Mouse (Mus musculus): ENCODE results near the gene Chml. TPM values are rescaled to one million over a fixed set of nuclear protein-coding genes. Genes with fewer than 3 reads are reported as not detected.

Chml gene
- polyA plus RNA-seq (2015; fragmentation: Nextera tagmentation; extraction: Ambion mirVana), result 3.5 and 3.7 TPM in 2 replicates

DNA sequence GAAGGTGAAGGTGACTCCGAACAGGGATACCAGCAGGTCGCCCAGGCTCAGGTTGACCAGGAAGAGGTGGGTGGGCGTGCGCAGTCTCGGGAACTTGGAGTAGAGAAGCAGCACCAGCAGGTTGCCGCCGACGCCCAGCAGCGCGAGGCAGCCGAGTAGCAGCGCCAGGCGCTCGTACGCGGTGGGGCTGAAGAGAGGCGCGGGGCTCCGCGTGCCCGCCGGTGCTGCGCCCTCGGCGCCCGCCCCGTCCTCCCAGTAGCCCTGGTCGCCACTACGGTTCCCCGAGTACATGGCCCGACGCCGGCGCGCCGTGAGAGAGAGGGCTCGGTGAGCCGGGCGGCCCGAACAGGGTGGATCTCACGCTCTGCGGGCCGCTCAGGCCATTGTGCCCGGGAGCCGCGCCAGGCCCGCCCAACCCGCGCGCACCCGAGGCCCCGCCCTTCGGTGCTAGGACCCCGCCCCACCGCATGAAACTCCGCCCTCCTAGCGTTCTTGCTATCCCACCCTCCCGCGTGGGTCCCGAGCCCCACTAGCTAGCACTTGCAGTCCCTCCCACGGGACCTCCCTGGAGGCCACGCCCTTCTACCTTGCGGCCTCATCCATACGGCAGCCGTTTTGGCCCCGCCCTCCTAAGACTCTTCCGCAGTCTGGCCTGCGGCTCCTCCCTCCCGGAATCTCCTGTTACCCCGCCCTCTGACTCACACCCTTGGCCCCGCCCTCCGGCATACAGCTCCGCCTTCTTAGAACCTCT is at the start of gene Chml, which contains the start of gene Opn3:
TSS of gene Chml (minus strand) at position 656 of the 751 bp plus-strand sequence.
TSS of gene Opn3 (minus strand) at position 531 of the 751 bp plus-strand sequence.
- peak within 1 kb of the TSS; percentile 88 for H3K4me3 ChIP-seq
- peak within 1 kb of the TSS; percentile 89 for H3K4me2 ChIP-seq
- peak; percentile 98 for ATAC-seq (ENCODE audit: extremely low read depth, insufficient number of reproducible peaks, low FRiP score, low TSS enrichment)
- no peaks in the 10 kb centered on the region for H3K9me3 ChIP-seq
- peaks cover 12% of the 10 kb centered on the region for H3K36me3 ChIP-seq
- peaks cover 37% of the 10 kb centered on the region for H3K4me1 ChIP-seq
- H3K27me3 ChIP-seq (replicated peaks), result no peaks in the 10 kb centered on the region
- WGBS, result under 1% methylated on average over 58 of the region's 73 CpGs
- H3K27ac ChIP-seq (replicated peaks), result peak within 1 kb of the TSS; percentile 91
- H3K9ac ChIP-seq, result peak within 1 kb of the TSS; percentile 91

GRCm38 (mm10) chr1:175725771-175726170 is 33.1 kb upstream of the Chml start:
- Histone ChIP-seq H3K4me1 (peaks cover 15% of the 10 kb centered on the region), H3K4me2 (peak overlapping the region; percentile 46), H3K27me3 (replicated peaks) (no peaks in the 10 kb centered on the region), H3K36me3 (no peaks in the 10 kb centered on the region), H3K27ac (replicated peaks) (no peak overlapping the region), H3K9ac (no peak overlapping the region), H3K4me3 (no peak overlapping the region), H3K9me3 (no peaks in the 10 kb centered on the region)
- 23% methylated on average over 7 of the region's 7 CpGs for WGBS
- no peak for ATAC-seq (ENCODE audit: extremely low read depth, insufficient number of reproducible peaks, low FRiP score, low TSS enrichment)

DNA sequence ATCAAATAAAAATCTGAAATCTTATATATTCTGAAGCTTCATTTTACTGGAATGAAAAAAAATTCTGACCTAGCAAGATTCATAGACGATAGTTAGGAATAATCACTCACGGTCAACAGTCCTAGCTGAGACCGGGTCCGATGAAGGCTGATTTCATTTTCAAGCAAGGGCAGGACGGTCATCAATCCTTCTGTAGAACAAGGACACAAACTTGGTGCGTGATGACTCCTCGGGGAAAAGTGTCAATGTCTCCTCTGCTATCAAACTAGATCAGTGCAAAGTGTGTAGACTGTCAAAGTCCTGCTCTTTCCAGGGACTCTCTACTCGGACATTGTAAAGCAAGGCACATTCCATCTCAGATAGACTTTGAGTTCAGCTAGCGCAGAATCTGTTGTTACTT is 24.1 kb upstream of the Chml start:
- no peak for ATAC-seq (ENCODE audit: extremely low read depth, insufficient number of reproducible peaks, low FRiP score, low TSS enrichment)
- H3K4me2 ChIP-seq, result no peak overlapping the region
- no peak overlapping the region for H3K27ac ChIP-seq (replicated peaks)
- H3K27me3 ChIP-seq (replicated peaks), result no peaks in the 10 kb centered on the region
- H3K9ac ChIP-seq, result no peak overlapping the region
- H3K9me3 ChIP-seq, result no peaks in the 10 kb centered on the region
- H3K36me3 ChIP-seq, result no peaks in the 10 kb centered on the region
- H3K4me1 ChIP-seq, result peaks cover 6% of the 10 kb centered on the region
- no peak overlapping the region for H3K4me3 ChIP-seq
- WGBS, result 81% methylated on average over 9 of the region's 9 CpGs

DNA sequence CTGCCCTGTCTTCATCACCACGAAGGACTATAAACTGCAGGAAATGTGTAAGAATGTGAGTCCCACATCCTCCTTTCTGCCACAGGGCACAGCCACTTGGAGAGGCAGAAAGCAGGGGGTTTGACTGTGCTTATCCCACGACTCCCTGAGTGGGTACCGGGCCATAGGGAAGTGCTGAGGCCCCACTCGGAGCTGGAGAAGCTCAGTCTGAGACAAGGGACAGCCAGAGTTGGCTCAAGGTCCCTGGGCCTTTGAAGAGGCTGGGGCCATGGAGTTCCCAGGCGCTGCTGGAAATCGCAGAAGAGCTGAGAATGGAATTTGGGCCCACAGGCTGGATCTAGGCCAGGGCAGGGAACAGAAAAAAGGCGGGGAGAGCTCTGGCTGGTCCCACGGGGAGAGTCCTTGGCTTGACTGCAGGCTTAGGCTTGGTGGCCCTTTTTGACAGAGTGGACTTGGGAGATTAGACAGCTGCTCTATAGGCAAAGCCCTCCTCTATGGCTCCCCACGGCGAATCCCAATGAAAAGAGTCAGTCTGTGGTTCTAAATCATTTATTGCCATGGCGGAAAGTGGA is 19.7 kb upstream of the Chml start:
- Histone ChIP-seq H3K36me3 (no peaks in the 10 kb centered on the region), H3K4me1 (peaks cover 6% of the 10 kb centered on the region), H3K27me3 (replicated peaks) (no peaks in the 10 kb centered on the region), H3K27ac (replicated peaks) (no peak overlapping the region), H3K4me3 (no peak overlapping the region), H3K9me3 (no peaks in the 10 kb centered on the region), H3K4me2 (no peak overlapping the region), H3K9ac (no peak overlapping the region)
- WGBS, result 66% methylated on average over 11 of the region's 11 CpGs
- no peak for ATAC-seq (ENCODE audit: extremely low read depth, insufficient number of reproducible peaks, low FRiP score, low TSS enrichment)

GRCm38 (mm10) chr1:175708013-175708412 is 15.3 kb upstream of the Chml start:
- no peak for ATAC-seq (ENCODE audit: extremely low read depth, insufficient number of reproducible peaks, low FRiP score, low TSS enrichment)
- Histone ChIP-seq H3K4me1 (peaks cover 6% of the 10 kb centered on the region), H3K27me3 (replicated peaks) (no peaks in the 10 kb centered on the region)

DNA sequence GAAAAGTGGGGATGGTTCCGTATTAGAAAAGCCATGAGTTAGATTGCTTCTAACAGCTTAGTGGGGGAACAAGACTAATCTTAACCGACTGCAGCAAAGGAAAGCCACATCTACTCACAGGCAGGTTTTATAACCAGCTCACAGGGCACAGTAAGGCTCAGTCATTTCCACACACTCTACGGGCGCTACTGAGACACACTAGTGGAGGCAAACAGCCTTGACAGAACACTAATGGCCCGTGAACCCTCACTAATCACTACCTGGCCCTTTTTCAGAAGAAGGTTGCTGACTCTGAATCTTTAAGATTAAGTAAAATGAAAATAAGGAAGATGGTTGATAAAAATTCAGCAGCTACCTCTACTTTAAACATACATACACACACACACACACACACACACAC is 14.9 kb upstream of the Chml start:
- Histone ChIP-seq H3K36me3 (no peaks in the 10 kb centered on the region), H3K4me1 (peaks cover 5% of the 10 kb centered on the region), H3K4me3 (no peak overlapping the region), H3K9me3 (no peaks in the 10 kb centered on the region), H3K27me3 (replicated peaks) (no peaks in the 10 kb centered on the region), H3K27ac (replicated peaks) (no peak overlapping the region), H3K9ac (no peak overlapping the region), H3K4me2 (no peak overlapping the region)
- 76% methylated on average over 5 of the region's 5 CpGs for WGBS
- no peak for ATAC-seq (ENCODE audit: extremely low read depth, insufficient number of reproducible peaks, low FRiP score, low TSS enrichment)

More at GRCm38 (mm10) chr1:175708013-175708412, 15.3 kb upstream of the Chml start:
- H3K36me3 ChIP-seq, result no peaks in the 10 kb centered on the region
- no peaks in the 10 kb centered on the region for H3K9me3 ChIP-seq
- no peak overlapping the region for H3K4me2 ChIP-seq
- H3K27ac ChIP-seq (replicated peaks), result no peak overlapping the region
- no peak overlapping the region for H3K9ac ChIP-seq
- no peak overlapping the region for H3K4me3 ChIP-seq

- no peak overlapping the region for H3K4me3 ChIP-seq
- H3K27ac ChIP-seq (replicated peaks), result no peak overlapping the region
- no peaks in the 10 kb centered on the region for H3K36me3 ChIP-seq
- H3K27me3 ChIP-seq (replicated peaks), result no peaks in the 10 kb centered on the region
- H3K4me2 ChIP-seq, result no peak overlapping the region
- peaks cover 13% of the 10 kb centered on the region for H3K4me1 ChIP-seq
- no peaks in the 10 kb centered on the region for H3K9me3 ChIP-seq
- H3K9ac ChIP-seq, result no peak overlapping the region
- ATAC-seq (ENCODE audit: extremely low read depth, insufficient number of reproducible peaks, low FRiP score, low TSS enrichment), result no peak
- WGBS, result 57% methylated on average over 4 of the region's 4 CpGs
Observed at GRCm38 (mm10) chr1:175701145-175701544, 8.4 kb upstream of the Chml start.

GRCm38 (mm10) chr1:175699796-175700195 is 7.1 kb upstream of the Chml start:
- Histone ChIP-seq H3K9me3 (no peaks in the 10 kb centered on the region), H3K27me3 (replicated peaks) (no peaks in the 10 kb centered on the region), H3K4me2 (no peak overlapping the region), H3K27ac (replicated peaks) (no peak overlapping the region), H3K36me3 (no peaks in the 10 kb centered on the region), H3K4me3 (no peak overlapping the region), H3K4me1 (peaks cover 13% of the 10 kb centered on the region), H3K9ac (no peak overlapping the region)
- 31% methylated on average over 4 of the region's 4 CpGs for WGBS
- ATAC-seq (ENCODE audit: extremely low read depth, insufficient number of reproducible peaks, low FRiP score, low TSS enrichment), result no peak

GRCm38 (mm10) chr1:175699375-175699774 is 6.7 kb upstream of the Chml start:
- Histone ChIP-seq H3K4me1 (peaks cover 13% of the 10 kb centered on the region), H3K27ac (replicated peaks) (no peak overlapping the region), H3K9me3 (no peaks in the 10 kb centered on the region), H3K27me3 (replicated peaks) (no peaks in the 10 kb centered on the region), H3K9ac (no peak overlapping the region), H3K36me3 (no peaks in the 10 kb centered on the region), H3K4me2 (no peak overlapping the region), H3K4me3 (no peak overlapping the region)
- no peak for ATAC-seq (ENCODE audit: extremely low read depth, insufficient number of reproducible peaks, low FRiP score, low TSS enrichment)
- WGBS, result 45% methylated on average over 3 of the region's 3 CpGs

DNA sequence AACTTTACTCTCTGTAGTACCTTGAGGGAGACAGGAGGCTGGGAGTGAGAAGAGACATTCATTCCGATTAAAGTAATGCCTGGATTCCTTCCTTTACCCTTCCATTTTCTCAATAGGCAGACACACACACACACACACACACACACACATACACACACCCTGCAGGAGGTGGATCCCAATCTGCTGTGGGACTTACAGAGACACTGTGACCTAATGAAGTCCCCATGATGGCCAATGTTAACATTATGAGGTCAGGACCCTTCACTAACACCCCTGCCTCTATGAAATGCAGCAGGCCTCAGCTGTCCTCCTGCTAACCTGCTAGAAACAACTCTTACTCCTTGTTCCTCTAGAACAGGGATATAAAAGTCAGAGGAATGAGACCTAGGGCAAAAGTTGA is 5.6 kb upstream of the Chml start, which contains the start of gene Wdr64:
TSS of gene Wdr64 (plus strand) at position 301 of the 400 bp plus-strand sequence.
- no peak within 1 kb of the TSS for H3K9ac ChIP-seq
- no peak for ATAC-seq (ENCODE audit: extremely low read depth, insufficient number of reproducible peaks, low FRiP score, low TSS enrichment)
- H3K4me1 ChIP-seq, result peaks cover 24% of the 10 kb centered on the region
- no peaks in the 10 kb centered on the region for H3K9me3 ChIP-seq
- H3K4me3 ChIP-seq, result no peak within 1 kb of the TSS
- no peak within 1 kb of the TSS for H3K4me2 ChIP-seq
- H3K27ac ChIP-seq (replicated peaks), result no peak within 1 kb of the TSS
- no peaks in the 10 kb centered on the region for H3K27me3 ChIP-seq (replicated peaks)
- H3K36me3 ChIP-seq, result no peaks in the 10 kb centered on the region
- WGBS, result 74% methylated on average over 1 of the region's 1 CpGs

GRCm38 (mm10) chr1:175693429-175693960 is 794 bp upstream of the Chml start:
- peak overlapping the region; percentile 75 for H3K9ac ChIP-seq
- peak overlapping the region; percentile 89 for H3K4me2 ChIP-seq
- no peak for ATAC-seq (ENCODE audit: extremely low read depth, insufficient number of reproducible peaks, low FRiP score, low TSS enrichment)
- H3K27ac ChIP-seq (replicated peaks), result peak overlapping the region; percentile 80
- no peaks in the 10 kb centered on the region for H3K27me3 ChIP-seq (replicated peaks)
- peak overlapping the region; percentile 88 for H3K4me3 ChIP-seq
- H3K4me1 ChIP-seq, result peaks cover 37% of the 10 kb centered on the region
- H3K36me3 ChIP-seq, result 0 out of 2 replicates have a peak, but pooled peaks cover under 1% of the 10 kb centered on the region
- 29% methylated on average over 12 of the region's 12 CpGs for WGBS
- H3K9me3 ChIP-seq, result no peaks in the 10 kb centered on the region
